Mouse (Mus musculus): ENCODE measurements around the gene Esyt2. TPM values are rescaled to one million over a fixed set of nuclear protein-coding genes. Genes with fewer than 3 reads are reported as not detected.

The Esyt2 gene
- polyA plus RNA-seq, 1 experiment from 2014 or later, result 16.7 TPM

- DNase-seq (ENCODE audit: low spot score) (no peak), ATAC-seq (no peak)
- H3K27ac ChIP-seq (ENCODE audit: low read length), result no peak overlapping the region
- 84% methylated on average over 3 of the region's 3 CpGs for WGBS
- no peak overlapping the region for H3K4me2 ChIP-seq (replicated peaks; ENCODE audit: low read depth, low read length)
- no peak overlapping the region for H3K9ac ChIP-seq (replicated peaks; ENCODE audit: low read depth)
- TF ChIP-seq CTCF (IDR thresholded peaks at IDR 0.05) (no peak), EP300 (IDR thresholded peaks at IDR 0.05) (no peak)
- H3K27me3 ChIP-seq (replicated peaks; ENCODE audit: insufficient read depth, low read length), result no peaks in the 10 kb centered on the region
- no peaks in the 10 kb centered on the region for H3K9me3 ChIP-seq (ENCODE audit: low read length)
- H3K4me1 ChIP-seq (ENCODE audit: insufficient read depth, low read depth, low read length), result no peaks in the 10 kb centered on the region
- H3K36me3 ChIP-seq (ENCODE audit: insufficient read depth, low read length), result peaks cover 20% of the 10 kb centered on the region; the same call in 1 of the 2 replicates
- no peak overlapping the region for H3K4me3 ChIP-seq (ENCODE audit: low read depth, low read length)
These were observed 73.7 kb downstream of the Esyt2 start for GRCm38 (mm10) chr12:116354694-116355093.

- Histone ChIP-seq H3K4me1 (ENCODE audit: insufficient read depth, low read depth, low read length) (no peaks in the 10 kb centered on the region), H3K36me3 (ENCODE audit: insufficient read depth, low read length) (peaks cover 31% of the 10 kb centered on the region; the same call in 1 of the 2 replicates), H3K4me3 (ENCODE audit: low read depth, low read length) (no peak overlapping the region), H3K9ac (replicated peaks; ENCODE audit: low read depth) (no peak overlapping the region), H3K27ac (ENCODE audit: low read length) (no peak overlapping the region), H3K4me2 (replicated peaks; ENCODE audit: low read depth, low read length) (no peak overlapping the region), H3K27me3 (replicated peaks; ENCODE audit: insufficient read depth, low read length) (no peaks in the 10 kb centered on the region), H3K9me3 (ENCODE audit: low read length) (no peaks in the 10 kb centered on the region)
- TF ChIP-seq EP300 (IDR thresholded peaks at IDR 0.05) (no peak), CTCF (IDR thresholded peaks at IDR 0.05) (no peak)
- no peak for ATAC-seq
- no peak for DNase-seq (ENCODE audit: low spot score)
These were observed 81.1 kb downstream of the Esyt2 start for GRCm38 (mm10) chr12:116362091-116362490.

GRCm38 (mm10) chr12:116366900-116367299 lies 85.9 kb downstream of the Esyt2 start:
- H3K4me3 ChIP-seq (ENCODE audit: low read depth, low read length), result no peak overlapping the region
- H3K27ac ChIP-seq (ENCODE audit: low read length), result no peak overlapping the region
- no peaks in the 10 kb centered on the region for H3K9me3 ChIP-seq (ENCODE audit: low read length)
- no peak for ATAC-seq
- H3K4me2 ChIP-seq (replicated peaks; ENCODE audit: low read depth, low read length), result no peak overlapping the region
- DNase-seq (ENCODE audit: low spot score), result no peak
- TF ChIP-seq CTCF (IDR thresholded peaks at IDR 0.05), result no peak
- no peak for TF ChIP-seq EP300 (IDR thresholded peaks at IDR 0.05)
- H3K27me3 ChIP-seq (replicated peaks; ENCODE audit: insufficient read depth, low read length), result no peaks in the 10 kb centered on the region
- no peak overlapping the region for H3K9ac ChIP-seq (replicated peaks; ENCODE audit: low read depth)
- WGBS, result 89% methylated on average over 3 of the region's 3 CpGs
- peaks cover 24% of the 10 kb centered on the region; the same call in 1 of the 2 replicates for H3K36me3 ChIP-seq (ENCODE audit: insufficient read depth, low read length)
- no peaks in the 10 kb centered on the region for H3K4me1 ChIP-seq (ENCODE audit: insufficient read depth, low read depth, low read length)

GRCm38 (mm10) chr12:116367346-116367745 lies 86.3 kb downstream of the Esyt2 start:
- DNase-seq (ENCODE audit: low spot score) (no peak), ATAC-seq (no peak)
- 96% methylated on average over 2 of the region's 2 CpGs for WGBS
- Histone ChIP-seq H3K36me3 (ENCODE audit: insufficient read depth, low read length) (peaks cover 24% of the 10 kb centered on the region; the same call in 1 of the 2 replicates), H3K9ac (replicated peaks; ENCODE audit: low read depth) (no peak overlapping the region), H3K4me3 (ENCODE audit: low read depth, low read length) (no peak overlapping the region), H3K9me3 (ENCODE audit: low read length) (no peaks in the 10 kb centered on the region), H3K4me2 (replicated peaks; ENCODE audit: low read depth, low read length) (no peak overlapping the region), H3K27me3 (replicated peaks; ENCODE audit: insufficient read depth, low read length) (no peaks in the 10 kb centered on the region), H3K27ac (ENCODE audit: low read length) (no peak overlapping the region), H3K4me1 (ENCODE audit: insufficient read depth, low read depth, low read length) (no peaks in the 10 kb centered on the region)
- no peak for TF ChIP-seq CTCF (IDR thresholded peaks at IDR 0.05)
- TF ChIP-seq EP300 (IDR thresholded peaks at IDR 0.05), result no peak

GRCm38 (mm10) chr12:116368857-116369256 lies 87.9 kb downstream of the Esyt2 start:
- Histone ChIP-seq H3K27ac (ENCODE audit: low read length) (no peak overlapping the region), H3K27me3 (replicated peaks; ENCODE audit: insufficient read depth, low read length) (no peaks in the 10 kb centered on the region), H3K9me3 (ENCODE audit: low read length) (no peaks in the 10 kb centered on the region), H3K4me1 (ENCODE audit: insufficient read depth, low read depth, low read length) (no peaks in the 10 kb centered on the region), H3K4me2 (replicated peaks; ENCODE audit: low read depth, low read length) (no peak overlapping the region), H3K4me3 (ENCODE audit: low read depth, low read length) (no peak overlapping the region), H3K36me3 (ENCODE audit: insufficient read depth, low read length) (peaks cover 17% of the 10 kb centered on the region), H3K9ac (replicated peaks; ENCODE audit: low read depth) (no peak overlapping the region)
- 75% methylated on average over 2 of the region's 2 CpGs for WGBS
- no peak for DNase-seq (ENCODE audit: low spot score)
- TF ChIP-seq EP300 (IDR thresholded peaks at IDR 0.05) (no peak), CTCF (IDR thresholded peaks at IDR 0.05) (no peak)
- no peak for ATAC-seq

- no peak for TF ChIP-seq EP300 (IDR thresholded peaks at IDR 0.05)
- TF ChIP-seq CTCF (IDR thresholded peaks at IDR 0.05), result no peak
- Histone ChIP-seq H3K27me3 (replicated peaks; ENCODE audit: insufficient read depth, low read length) (no peaks in the 10 kb centered on the region), H3K4me2 (replicated peaks; ENCODE audit: low read depth, low read length) (no peak overlapping the region), H3K9me3 (ENCODE audit: low read length) (no peaks in the 10 kb centered on the region), H3K4me3 (ENCODE audit: low read depth, low read length) (no peak overlapping the region), H3K36me3 (ENCODE audit: insufficient read depth, low read length) (no peaks in the 10 kb centered on the region), H3K4me1 (ENCODE audit: insufficient read depth, low read depth, low read length) (no peaks in the 10 kb centered on the region), H3K9ac (replicated peaks; ENCODE audit: low read depth) (no peak overlapping the region), H3K27ac (ENCODE audit: low read length) (no peak overlapping the region)
- WGBS, result 69% methylated on average over 2 of the region's 2 CpGs
- no peak for ATAC-seq
- no peak for DNase-seq (ENCODE audit: low spot score)
These were observed 102.1 kb downstream of the Esyt2 start for GRCm38 (mm10) chr12:116383101-116383500.

GRCm38 (mm10) chr12:116383995-116384394 lies 103.0 kb downstream of the Esyt2 start:
- ATAC-seq (no peak), DNase-seq (ENCODE audit: low spot score) (no peak)
- TF ChIP-seq CTCF (IDR thresholded peaks at IDR 0.05) (no peak), EP300 (IDR thresholded peaks at IDR 0.05) (no peak)
- Histone ChIP-seq H3K4me2 (replicated peaks; ENCODE audit: low read depth, low read length) (no peak overlapping the region), H3K27me3 (replicated peaks; ENCODE audit: insufficient read depth, low read length) (no peaks in the 10 kb centered on the region), H3K27ac (ENCODE audit: low read length) (no peak overlapping the region), H3K9me3 (ENCODE audit: low read length) (no peaks in the 10 kb centered on the region), H3K36me3 (ENCODE audit: insufficient read depth, low read length) (no peaks in the 10 kb centered on the region), H3K4me1 (ENCODE audit: insufficient read depth, low read depth, low read length) (no peaks in the 10 kb centered on the region), H3K4me3 (ENCODE audit: low read depth, low read length) (no peak overlapping the region), H3K9ac (replicated peaks; ENCODE audit: low read depth) (no peak overlapping the region)

Measured in lung, postnatal 0 days (tissue).